Mouse (Mus musculus) MEL (cell line): Measurements from ENCODE around the gene Rtn1. TPM values are rescaled to one million over a fixed set of nuclear protein-coding genes. Genes with fewer than 3 reads are reported as not detected.

Experiments
- DNase-seq: peaks from one replicate; pipeline ENCODE4 v3.0.0; 2011; ENCODE audit warnings: low read depth, low spot score
- H3K27ac ChIP-seq: 2 replicates; pipeline ENCODE4 v1.5.1; 2012; ENCODE audit warnings: low read depth, mild to moderate bottlenecking, control low read depth, low read length, moderate library complexity; ENCODE audit not compliant: control insufficient read depth
- H3K27me3 ChIP-seq, 2 experiments: fragments of 150-350 bp in 1 of 2; sonication (generic) in 1 of 2; 2 replicates each; pipeline ENCODE4 v1.6.1; 2012; ENCODE audit warnings: low read length in 2 of 2, mild to moderate bottlenecking in 2 of 2, improper control_type of control experiment in 1 of 2, moderate library complexity in 1 of 2; ENCODE audit not compliant: insufficient read depth in 2 of 2, control insufficient read depth in 1 of 2
- H3K36me3 ChIP-seq, 2 experiments: 2 replicates each; pipeline ENCODE4 v1.6.1; 2012 to 2014; ENCODE audit warnings: low read length in 2 of 2, improper control_type of control experiment in 1 of 2, inconsistent platforms in 1 of 2, mild to moderate bottlenecking in 1 of 2; ENCODE audit not compliant: insufficient read depth in 2 of 2, control insufficient read depth in 1 of 2
- H3K4me1 ChIP-seq, 2 experiments: fragments of 150-350 bp in 1 of 2; sonication (generic) in 1 of 2; 2 replicates each; pipeline ENCODE4 v1.6.1; 2012; ENCODE audit warnings: low read length in 2 of 2, improper control_type of control experiment in 1 of 2, mild to moderate bottlenecking in 1 of 2; ENCODE audit not compliant: insufficient read depth in 2 of 2, control insufficient read depth in 1 of 2
- H3K4me3 ChIP-seq, 2 experiments: fragments of 150-350 bp in 1 of 2; sonication (generic) in 1 of 2; 2 replicates each; pipeline ENCODE4 v1.5.1; 2012; ENCODE audit warnings: low read depth in 2 of 2, low read length in 2 of 2, mild to moderate bottlenecking in 2 of 2, moderate library complexity in 2 of 2, control low read depth in 1 of 2, improper control_type of control experiment in 1 of 2; ENCODE audit not compliant: control insufficient read depth in 1 of 2, insufficient read depth in 1 of 2
- H3K79me2 ChIP-seq: 2 replicates; pipeline ENCODE4 v1.6.1; 2012; ENCODE audit warnings: mild to moderate bottlenecking, low read length, moderate library complexity; ENCODE audit not compliant: control insufficient read depth, poor library complexity, insufficient read depth
- H3K9ac ChIP-seq: 2 replicates; pipeline ENCODE4 v1.6.1; 2012; ENCODE audit warnings: low read depth, mild to moderate bottlenecking, control low read depth, low read length, moderate library complexity; ENCODE audit not compliant: control insufficient read depth, poor library complexity, severe bottlenecking
- H3K9me3 ChIP-seq: fragments of 150-350 bp; sonication (generic); replicated peaks from 2 replicates; pipeline ENCODE4 v1.6.1; 2012; ENCODE audit warnings: mild to moderate bottlenecking, low read length, improper control_type of control experiment, moderate library complexity; ENCODE audit not compliant: insufficient read depth
- CHD1 ChIP-seq: IDR thresholded peaks from 2 replicates; pipeline ENCODE4 v1.6.1; 2012; ENCODE audit warnings: low read depth, mild to moderate bottlenecking, inconsistent platforms, low read length, improper control_type of control experiment
- CTCF ChIP-seq, 3 experiments: IDR thresholded peaks in 2 of 3; conservative IDR thresholded peaks in 1 of 3; 2 replicates each; pipeline ENCODE4 v1.5.1; 2011 to 2012; ENCODE audit warnings: low read length in 3 of 3, low read depth in 2 of 3, mild to moderate bottlenecking in 2 of 3, improper control_type of control experiment in 1 of 3, inconsistent platforms in 1 of 3, mixed read lengths in 1 of 3, moderate library complexity in 1 of 3; ENCODE audit not compliant: control insufficient read depth in 1 of 3, insufficient read depth in 1 of 3, poor library complexity in 1 of 3, severe bottlenecking in 1 of 3
- E2F4 ChIP-seq: IDR thresholded peaks from 2 replicates; pipeline ENCODE4 v1.6.1; 2011; ENCODE audit warnings: low read depth, low read length, improper control_type of control experiment, borderline replicate concordance
- ETS1 ChIP-seq: IDR thresholded peaks from 2 replicates; pipeline ENCODE4 v1.6.1; 2012; ENCODE audit warnings: low read depth, mild to moderate bottlenecking, inconsistent platforms, low read length, improper control_type of control experiment, moderate library complexity
- GABPA ChIP-seq: IDR thresholded peaks from 2 replicates; pipeline ENCODE4 v1.6.1; 2012; ENCODE audit warnings: low read depth, mild to moderate bottlenecking, inconsistent platforms, low read length, improper control_type of control experiment, moderate library complexity
- GATA1 ChIP-seq: IDR thresholded peaks from 2 replicates; pipeline ENCODE4 v1.6.1; 2011; ENCODE audit warnings: low read depth, low read length, improper control_type of control experiment
- JUND ChIP-seq: IDR thresholded peaks from 2 replicates; pipeline ENCODE4 v1.6.1; 2011; ENCODE audit warnings: low read depth, mild to moderate bottlenecking, improper control_type of control experiment, low read length
- KAT2A ChIP-seq: conservative IDR thresholded peaks from 2 replicates; pipeline ENCODE4 v1.6.1; 2012; ENCODE audit warnings: low read depth, low read length, improper control_type of control experiment, inconsistent platforms
- MAFK ChIP-seq: IDR thresholded peaks from 2 replicates; pipeline ENCODE4 v1.6.1; 2011; ENCODE audit warnings: low read depth, mild to moderate bottlenecking, low read length, improper control_type of control experiment, borderline replicate concordance
- MAX ChIP-seq: IDR thresholded peaks from 2 replicates; pipeline ENCODE4 v1.6.1; 2011; ENCODE audit warnings: low read length, improper control_type of control experiment
- MAZ ChIP-seq: IDR thresholded peaks from 2 replicates; pipeline ENCODE4 v1.6.1; 2012; ENCODE audit warnings: low read depth, mild to moderate bottlenecking, inconsistent platforms, low read length, improper control_type of control experiment
- MEF2A ChIP-seq: IDR thresholded peaks from 2 replicates; pipeline ENCODE4 v1.6.1; 2014; ENCODE audit warnings: low read depth, mild to moderate bottlenecking, inconsistent platforms, low read length, improper control_type of control experiment; ENCODE audit not compliant: poor library complexity, insufficient replicate concordance, severe bottlenecking; ENCODE audit errors: extremely low read depth
- MXI1 ChIP-seq: IDR thresholded peaks from 2 replicates; pipeline ENCODE4 v1.6.1; 2011; ENCODE audit warnings: mild to moderate bottlenecking, low read depth, low read length, improper control_type of control experiment
- MYB ChIP-seq: IDR thresholded peaks from 2 replicates; pipeline ENCODE4 v1.6.1; 2011; ENCODE audit warnings: mild to moderate bottlenecking, low read depth, low read length, improper control_type of control experiment
- POLR2A ChIP-seq, 2 experiments: IDR thresholded peaks; 2 replicates each; pipeline ENCODE4 v1.6.1; 2011 to 2012; ENCODE audit warnings: low read length in 2 of 2, mild to moderate bottlenecking in 2 of 2, control low read depth in 1 of 2, improper control_type of control experiment in 1 of 2, low read depth in 1 of 2, moderate library complexity in 1 of 2; ENCODE audit not compliant: control insufficient read depth in 1 of 2, insufficient read depth in 1 of 2, poor library complexity in 1 of 2
- TAL1 ChIP-seq: IDR thresholded peaks from 2 replicates; pipeline ENCODE4 v1.6.1; 2012; ENCODE audit warnings: mild to moderate bottlenecking, inconsistent platforms, low read length, moderate library complexity, mixed read lengths
- TBP ChIP-seq: IDR thresholded peaks from 2 replicates; pipeline ENCODE4 v1.8.0; 2011; ENCODE audit warnings: low read depth, low read length, improper control_type of control experiment
- TCF12 ChIP-seq: IDR thresholded peaks from 2 replicates; pipeline ENCODE4 v1.6.1; 2014; ENCODE audit warnings: low read depth, mild to moderate bottlenecking, inconsistent platforms, low read length, improper control_type of control experiment, moderate library complexity
- UBTF ChIP-seq: IDR thresholded peaks from 2 replicates; pipeline ENCODE4 v1.6.1; 2012; ENCODE audit warnings: low read depth, mild to moderate bottlenecking, inconsistent platforms, low read length, improper control_type of control experiment, moderate library complexity, borderline replicate concordance; ENCODE audit not compliant: insufficient read depth
- USF2 ChIP-seq, 2 experiments: IDR thresholded peaks; 2 replicates each; pipeline ENCODE4 v1.6.1; 2011 to 2012; ENCODE audit warnings: improper control_type of control experiment in 2 of 2, low read length in 2 of 2, borderline replicate concordance in 1 of 2, inconsistent platforms in 1 of 2, low read depth in 1 of 2, mild to moderate bottlenecking in 1 of 2; ENCODE audit not compliant: insufficient read depth in 1 of 2
- ZC3H11A ChIP-seq: IDR thresholded peaks from 2 replicates; pipeline ENCODE4 v1.6.1; 2012; ENCODE audit warnings: low read depth, mild to moderate bottlenecking, inconsistent platforms, low read length, improper control_type of control experiment
- ZMIZ1 ChIP-seq: IDR thresholded peaks from 2 replicates; pipeline ENCODE4 v1.6.1; 2012; ENCODE audit warnings: low read depth, mild to moderate bottlenecking, inconsistent platforms, low read length, improper control_type of control experiment, moderate library complexity
- ZNF384 ChIP-seq: IDR thresholded peaks from 2 replicates; pipeline ENCODE4 v1.6.1; 2012; ENCODE audit warnings: low read depth, mild to moderate bottlenecking, inconsistent platforms, low read length, improper control_type of control experiment
- polyA plus RNA-seq, 2 experiments: library from polyadenylated mRNA; stranded (reverse) in 1 of 2; unstranded in 1 of 2; fragments of >175 nt in 1 of 2; fragments of >200 nt in 1 of 2; gene quantifications; 2 replicates each; pipeline versions ENCODE4 v1.2.1 to v1.2.4; 2012; ENCODE audit warnings: low replicate concordance in 2 of 2, low read depth in 1 of 2; ENCODE audit not compliant: insufficient read length in 2 of 2, insufficient read depth in 1 of 2, missing spikeins in 1 of 2
- total RNA-seq: library from RNA; depleted of rRNA; stranded (reverse); fragments of 300-350 nt; gene quantifications from 2 replicates; pipeline ENCODE4 v1.2.3, GENCODE M21; 2012

The Rtn1 gene
- total and polyA plus RNA-seq, 3 experiments = not detected

- no peak for TF ChIP-seq MYB
- no peak for TF ChIP-seq E2F4
- no peak for TF ChIP-seq TCF12
- TF ChIP-seq MEF2A = no peak
- no peak for TF ChIP-seq ZC3H11A
- no peak for TF ChIP-seq MAX
- TF ChIP-seq ZNF384 = no peak
- TF ChIP-seq ZMIZ1 = no peak
- no peak for TF ChIP-seq KAT2A
- no peak for TF ChIP-seq MXI1
- TF ChIP-seq TBP = no peak
- no peak for TF ChIP-seq POLR2A (IDR thresholded peaks at IDR 0.05; ENCODE audit: control insufficient read depth in 1 of 2, insufficient read depth in 1 of 2, low read depth in 1 of 2, low read length in 2 of 2, poor library complexity in 1 of 2)
- no peak for TF ChIP-seq GATA1
- DNase-seq = no peak
- no peaks in the 10 kb centered on the region for H3K4me1 ChIP-seq
- no peaks in the 10 kb centered on the region for H3K27me3 ChIP-seq
- H3K27ac ChIP-seq = no peak overlapping the region
- H3K9ac ChIP-seq = no peak overlapping the region
- H3K79me2 ChIP-seq = no peaks in the 10 kb centered on the region
- no peak overlapping the region for H3K4me3 ChIP-seq
- no peaks in the 10 kb centered on the region for H3K9me3 ChIP-seq
- H3K36me3 ChIP-seq = no peaks in the 10 kb centered on the region
These were observed 54.6 kb downstream of the Rtn1 start for GRCm38 (mm10) chr12:72354241-72354640.

DNA sequence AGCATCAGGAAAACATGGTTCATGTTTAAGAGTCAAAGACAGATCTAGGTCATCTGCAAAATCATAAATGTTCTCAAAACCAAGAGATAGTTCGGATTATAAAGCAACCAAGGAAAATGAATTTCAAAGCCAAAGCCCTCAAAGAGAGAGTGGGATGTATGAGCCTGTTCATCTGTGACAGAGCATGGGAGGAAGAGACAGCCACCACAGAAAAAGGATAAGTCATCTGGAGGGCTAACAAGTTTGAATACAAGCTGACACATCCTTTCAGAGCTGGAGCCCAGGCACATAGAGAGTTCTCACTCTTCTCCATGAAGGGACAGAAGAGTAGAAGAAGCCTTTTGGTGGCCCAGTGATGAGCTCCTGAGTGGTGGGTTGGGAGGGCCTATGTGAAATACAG, 55.3 kb downstream of the Rtn1 start:
- Histone ChIP-seq H3K9me3 (no peaks in the 10 kb centered on the region), H3K4me3 (no peak overlapping the region), H3K9ac (no peak overlapping the region), H3K27me3 (no peaks in the 10 kb centered on the region), H3K27ac (no peak overlapping the region), H3K4me1 (no peaks in the 10 kb centered on the region), H3K79me2 (no peaks in the 10 kb centered on the region), H3K36me3 (no peaks in the 10 kb centered on the region)
- no peak for TF ChIP-seq E2F4
- TF ChIP-seq TAL1 = no peak
- TF ChIP-seq USF2 (IDR thresholded peaks at IDR 0.05; ENCODE audit: borderline replicate concordance in 1 of 2, insufficient read depth in 1 of 2, low read depth in 1 of 2, low read length in 2 of 2) = no peak
- TF ChIP-seq ETS1 = no peak
- TF ChIP-seq UBTF = no peak
- TF ChIP-seq POLR2A (IDR thresholded peaks at IDR 0.05; ENCODE audit: control insufficient read depth in 1 of 2, insufficient read depth in 1 of 2, low read depth in 1 of 2, low read length in 2 of 2, poor library complexity in 1 of 2) = no peak
- TF ChIP-seq CHD1 = no peak
- TF ChIP-seq GABPA = no peak
- no peak for TF ChIP-seq MXI1
- TF ChIP-seq CTCF (IDR thresholded peaks at IDR 0.05 in 2 of 3, conservative IDR thresholded peaks at IDR 0.05 in 1 of 3; ENCODE audit: control insufficient read depth in 1 of 3, insufficient read depth in 1 of 3, low read depth in 2 of 3, low read length in 3 of 3, poor library complexity in 1 of 3, severe bottlenecking in 1 of 3) = no peak
- no peak for TF ChIP-seq ZC3H11A
- no peak for TF ChIP-seq MAFK
- TF ChIP-seq MAZ = no peak
- no peak for TF ChIP-seq MYB
- no peak for TF ChIP-seq JUND
- no peak for DNase-seq
